Mouse (Mus musculus) left cerebral cortex, postnatal 14 days (tissue): ENCODE measurements around the gene Sdhaf4. TPM values are rescaled to one million over a fixed set of nuclear protein-coding genes. Genes with fewer than 3 reads are reported as not detected.

Experiments used
- DNase-seq, 2 experiments: peaks; one replicate each; pipeline ENCODE4 v3.0.0; 2021 to 2022; ENCODE audit warnings: low spot score in 2 of 2, mixed read lengths in 1 of 2
- intact Hi-C: fragments of 180-260 bp; cut with DNase I; formaldehyde crosslinking; loops from one replicate; pipeline ENCODE4 v1.15.1; 2025
- total RNA-seq, 2 experiments: library from RNA; stranded (reverse); gene quantifications; 2 replicates each; pipeline ENCODE4 v1.2.3; 2021

Gene Sdhaf4
- total RNA-seq, 2 experiments from 2014 or later: 52.4 to 57.3 TPM

GRCm38 (mm10) chr1:23959415-23959732 is 46.1 kb downstream of the Sdhaf4 start:
- intact Hi-C loops: no loop called here
- DNase-seq: no peak

GRCm38 (mm10) chr1:23958668-23959414 is 46.6 kb downstream of the Sdhaf4 start:
- intact Hi-C loops: no loop called here
- DNase-seq: no peak

- no peak for DNase-seq
- intact Hi-C loops: no loop called here
Observed at GRCm38 (mm10) chr1:23958101-23958500, 47.4 kb downstream of the Sdhaf4 start.

GRCm38 (mm10) chr1:23955539-23955938 is 49.9 kb downstream of the Sdhaf4 start:
- DNase-seq: no peak
- intact Hi-C loops: no loop called here

GRCm38 (mm10) chr1:23953921-23954320 is 51.5 kb downstream of the Sdhaf4 start:
- intact Hi-C loops: no loop called here
- DNase-seq: peak; percentile 33 to 52

- DNase-seq: no peak
- intact Hi-C loops: no loop called here
Observed at GRCm38 (mm10) chr1:23948778-23949699, 56.4 kb downstream of the Sdhaf4 start.

- peak in 1 of 2 experiments; percentile 22 for DNase-seq
- intact Hi-C loops: no loop called here
Observed at GRCm38 (mm10) chr1:23948290-23948689, 57.2 kb downstream of the Sdhaf4 start.

Other genes with a start within 250 kb of the Sdhaf4 start
- gene B3gat2, start 243.9 kb downstream of the Sdhaf4 start, total RNA-seq: 10 to 100 TPM; 11.5 to 12.0 TPM
- gene Smap1, start 83.3 kb downstream of the Sdhaf4 start, total RNA-seq: 100 to 1,000 TPM; 203 to 217 TPM
- 10 to 100 TPM; 29.0 to 29.5 TPM for gene Fam135a, start 94.7 kb upstream of the Sdhaf4 start, total RNA-seq
- 1 to 10 TPM; 1.8 to 1.9 TPM for gene Col9a1, start 172.0 kb upstream of the Sdhaf4 start, total RNA-seq